Mouse (Mus musculus): ENCODE measurements around the gene Nqo1. TPM values are rescaled to one million over a fixed set of nuclear protein-coding genes. Genes with fewer than 3 reads are reported as not detected.
A peak's percentile ranks its signal among the peaks of the same experiment; 100 is the strongest.

Gene Nqo1
- polyA plus RNA-seq, 1 experiment from 2014 or later = 4.1 TPM

GRCm38 (mm10) chr8:107399495-107399894 is 3.5 kb downstream of the Nqo1 start:
- Histone ChIP-seq H3K27me3 (no peaks in the 10 kb centered on the region), H3K4me2 (no peak overlapping the region), H3K9ac (no peak overlapping the region), H3K4me3 (no peak overlapping the region), H3K36me3 (ENCODE audit: poor library complexity, severe bottlenecking) (no peaks in the 10 kb centered on the region), H3K9me3 (replicated peaks) (no peaks in the 10 kb centered on the region), H3K27ac (no peak overlapping the region), H3K4me1 (peaks cover 19% of the 10 kb centered on the region)
- ATAC-seq = no peak
- WGBS = 32% methylated on average over 9 of the region's 9 CpGs

GRCm38 (mm10) chr8:107397665-107398064 is 5.3 kb downstream of the Nqo1 start:
- H3K4me3 ChIP-seq = no peak overlapping the region
- H3K9ac ChIP-seq = no peak overlapping the region
- H3K4me1 ChIP-seq = peaks cover 9% of the 10 kb centered on the region
- no peaks in the 10 kb centered on the region for H3K27me3 ChIP-seq
- no peak overlapping the region for H3K4me2 ChIP-seq
- H3K27ac ChIP-seq = no peak overlapping the region
- H3K36me3 ChIP-seq (ENCODE audit: poor library complexity, severe bottlenecking) = no peaks in the 10 kb centered on the region
- H3K9me3 ChIP-seq (replicated peaks) = no peaks in the 10 kb centered on the region
- 68% methylated on average over 12 of the region's 12 CpGs for WGBS
- no peak for ATAC-seq

GRCm38 (mm10) chr8:107396106-107396670 is 6.8 kb downstream of the Nqo1 start:
- H3K4me2 ChIP-seq = no peak overlapping the region
- H3K27ac ChIP-seq = no peak overlapping the region
- WGBS = 92% methylated on average over 10 of the region's 10 CpGs
- H3K27me3 ChIP-seq = no peaks in the 10 kb centered on the region
- no peak overlapping the region for H3K4me3 ChIP-seq
- H3K9me3 ChIP-seq (replicated peaks) = no peaks in the 10 kb centered on the region
- no peaks in the 10 kb centered on the region for H3K36me3 ChIP-seq (ENCODE audit: poor library complexity, severe bottlenecking)
- no peak overlapping the region for H3K9ac ChIP-seq
- H3K4me1 ChIP-seq = peaks cover 5% of the 10 kb centered on the region
- ATAC-seq = no peak

- H3K4me1 ChIP-seq = peaks cover 5% of the 10 kb centered on the region
- no peak for ATAC-seq
- H3K9ac ChIP-seq = no peak overlapping the region
- H3K27me3 ChIP-seq = no peaks in the 10 kb centered on the region
- no peaks in the 10 kb centered on the region for H3K9me3 ChIP-seq (replicated peaks)
- no peaks in the 10 kb centered on the region for H3K36me3 ChIP-seq (ENCODE audit: poor library complexity, severe bottlenecking)
- H3K4me3 ChIP-seq = no peak overlapping the region
- H3K4me2 ChIP-seq = no peak overlapping the region
- no peak overlapping the region for H3K27ac ChIP-seq
Observed at GRCm38 (mm10) chr8:107395397-107395796, 7.6 kb downstream of the Nqo1 start.

GRCm38 (mm10) chr8:107391136-107391516 is 11.9 kb downstream of the Nqo1 start:
- no peak overlapping the region for H3K4me2 ChIP-seq
- peaks cover 6% of the 10 kb centered on the region for H3K4me1 ChIP-seq
- H3K27ac ChIP-seq = no peak overlapping the region
- H3K9me3 ChIP-seq (replicated peaks) = no peaks in the 10 kb centered on the region
- no peak overlapping the region for H3K9ac ChIP-seq
- no peak overlapping the region for H3K4me3 ChIP-seq
- 65% methylated on average over 4 of the region's 4 CpGs for whole genome bisulfite sequencing
- no peak for ATAC-seq
- no peaks in the 10 kb centered on the region for H3K36me3 ChIP-seq (ENCODE audit: poor library complexity, severe bottlenecking)
- no peaks in the 10 kb centered on the region for H3K27me3 ChIP-seq

GRCm38 (mm10) chr8:107390476-107391135 is 12.4 kb downstream of the Nqo1 start:
- WGBS = 91% methylated on average over 16 of the region's 16 CpGs
- ATAC-seq = no peak
- H3K4me2 ChIP-seq = no peak overlapping the region

GRCm38 (mm10) chr8:107389557-107389956 is 13.4 kb downstream of the Nqo1 start:
- H3K4me3 ChIP-seq = no peak overlapping the region
- no peaks in the 10 kb centered on the region for H3K9me3 ChIP-seq (replicated peaks)
- no peaks in the 10 kb centered on the region for H3K36me3 ChIP-seq (ENCODE audit: poor library complexity, severe bottlenecking)
- ATAC-seq = peak; percentile 72
- H3K4me2 ChIP-seq = no peak overlapping the region
- 49% methylated on average over 8 of the region's 8 CpGs for WGBS
- no peaks in the 10 kb centered on the region for H3K27me3 ChIP-seq
- H3K4me1 ChIP-seq = peaks cover 9% of the 10 kb centered on the region
- no peak overlapping the region for H3K27ac ChIP-seq
- no peak overlapping the region for H3K9ac ChIP-seq

More at GRCm38 (mm10) chr8:107390476-107391135, 12.4 kb downstream of the Nqo1 start:
- no peak overlapping the region for H3K9ac ChIP-seq
- no peak overlapping the region for H3K4me3 ChIP-seq
- no peaks in the 10 kb centered on the region for H3K9me3 ChIP-seq (replicated peaks)
- no peak overlapping the region for H3K27ac ChIP-seq
- no peaks in the 10 kb centered on the region for H3K36me3 ChIP-seq (ENCODE audit: poor library complexity, severe bottlenecking)
- H3K27me3 ChIP-seq = no peaks in the 10 kb centered on the region
- peaks cover 9% of the 10 kb centered on the region for H3K4me1 ChIP-seq

GRCm38 (mm10) chr8:107387861-107388260 is 15.1 kb downstream of the Nqo1 start:
- H3K36me3 ChIP-seq (ENCODE audit: poor library complexity, severe bottlenecking) = no peaks in the 10 kb centered on the region
- no peak for ATAC-seq
- H3K4me3 ChIP-seq = no peak overlapping the region
- WGBS = 66% methylated on average over 5 of the region's 5 CpGs
- no peak overlapping the region for H3K27ac ChIP-seq
- H3K9ac ChIP-seq = no peak overlapping the region
- no peaks in the 10 kb centered on the region for H3K27me3 ChIP-seq
- H3K9me3 ChIP-seq (replicated peaks) = no peaks in the 10 kb centered on the region
- H3K4me1 ChIP-seq = peaks cover 9% of the 10 kb centered on the region
- no peak overlapping the region for H3K4me2 ChIP-seq

GRCm38 (mm10) chr8:107386642-107387041 is 16.4 kb downstream of the Nqo1 start:
- no peak overlapping the region for H3K4me3 ChIP-seq
- no peak overlapping the region for H3K27ac ChIP-seq
- no peaks in the 10 kb centered on the region for H3K27me3 ChIP-seq
- no peak for ATAC-seq
- no peaks in the 10 kb centered on the region for H3K9me3 ChIP-seq (replicated peaks)
- 35% methylated on average over 3 of the region's 3 CpGs for WGBS
- no peaks in the 10 kb centered on the region for H3K36me3 ChIP-seq (ENCODE audit: poor library complexity, severe bottlenecking)
- H3K4me2 ChIP-seq = no peak overlapping the region
- peaks cover 9% of the 10 kb centered on the region for H3K4me1 ChIP-seq
- no peak overlapping the region for H3K9ac ChIP-seq

GRCm38 (mm10) chr8:107386171-107386570 is 16.8 kb downstream of the Nqo1 start:
- whole genome bisulfite sequencing = 50% methylated on average over 5 of the region's 5 CpGs
- no peak overlapping the region for H3K9ac ChIP-seq
- H3K27ac ChIP-seq = no peak overlapping the region
- H3K4me3 ChIP-seq = no peak overlapping the region
- H3K4me2 ChIP-seq = no peak overlapping the region
- no peaks in the 10 kb centered on the region for H3K9me3 ChIP-seq (replicated peaks)
- H3K36me3 ChIP-seq (ENCODE audit: poor library complexity, severe bottlenecking) = no peaks in the 10 kb centered on the region
- no peak for ATAC-seq
- peaks cover 9% of the 10 kb centered on the region for H3K4me1 ChIP-seq
- no peaks in the 10 kb centered on the region for H3K27me3 ChIP-seq

GRCm38 (mm10) chr8:107385063-107385462 is 17.9 kb downstream of the Nqo1 start:
- no peak overlapping the region for H3K4me3 ChIP-seq
- 62% methylated on average over 2 of the region's 2 CpGs for WGBS
- H3K27ac ChIP-seq = no peak overlapping the region
- H3K9me3 ChIP-seq (replicated peaks) = no peaks in the 10 kb centered on the region
- H3K9ac ChIP-seq = no peak overlapping the region
- no peaks in the 10 kb centered on the region; the same call in 1 of the 2 replicates for H3K36me3 ChIP-seq (ENCODE audit: poor library complexity, severe bottlenecking)
- peaks cover 9% of the 10 kb centered on the region for H3K4me1 ChIP-seq
- H3K27me3 ChIP-seq = no peaks in the 10 kb centered on the region
- ATAC-seq = no peak
- H3K4me2 ChIP-seq = no peak overlapping the region

- no peaks in the 10 kb centered on the region for H3K9me3 ChIP-seq (replicated peaks)
- H3K4me1 ChIP-seq = peaks cover 5% of the 10 kb centered on the region
- no peak overlapping the region for H3K9ac ChIP-seq
- WGBS = 63% methylated on average over 5 of the region's 5 CpGs
- no peaks in the 10 kb centered on the region for H3K27me3 ChIP-seq
- no peak overlapping the region for H3K4me3 ChIP-seq
- H3K36me3 ChIP-seq (ENCODE audit: poor library complexity, severe bottlenecking) = no peaks in the 10 kb centered on the region; the same call in 1 of the 2 replicates
- no peak for ATAC-seq
- no peak overlapping the region for H3K27ac ChIP-seq
- no peak overlapping the region for H3K4me2 ChIP-seq
Observed at GRCm38 (mm10) chr8:107384651-107385050, 18.4 kb downstream of the Nqo1 start.

- Histone ChIP-seq H3K4me3 (no peak overlapping the region), H3K9me3 (replicated peaks) (no peaks in the 10 kb centered on the region), H3K9ac (no peak overlapping the region), H3K4me2 (no peak overlapping the region), H3K27ac (no peak overlapping the region), H3K36me3 (ENCODE audit: poor library complexity, severe bottlenecking) (peaks cover 10% of the 10 kb centered on the region), H3K27me3 (no peaks in the 10 kb centered on the region), H3K4me1 (0 out of 2 replicates have a peak, but pooled peaks cover 3% of the 10 kb centered on the region)
- ATAC-seq = no peak
- WGBS = 76% methylated on average over 4 of the region's 4 CpGs
Observed at GRCm38 (mm10) chr8:107382898-107383297, 20.1 kb downstream of the Nqo1 start.
